ENCODE assay signal across 25 mouse cellular contexts in the genomic region with DNA sequence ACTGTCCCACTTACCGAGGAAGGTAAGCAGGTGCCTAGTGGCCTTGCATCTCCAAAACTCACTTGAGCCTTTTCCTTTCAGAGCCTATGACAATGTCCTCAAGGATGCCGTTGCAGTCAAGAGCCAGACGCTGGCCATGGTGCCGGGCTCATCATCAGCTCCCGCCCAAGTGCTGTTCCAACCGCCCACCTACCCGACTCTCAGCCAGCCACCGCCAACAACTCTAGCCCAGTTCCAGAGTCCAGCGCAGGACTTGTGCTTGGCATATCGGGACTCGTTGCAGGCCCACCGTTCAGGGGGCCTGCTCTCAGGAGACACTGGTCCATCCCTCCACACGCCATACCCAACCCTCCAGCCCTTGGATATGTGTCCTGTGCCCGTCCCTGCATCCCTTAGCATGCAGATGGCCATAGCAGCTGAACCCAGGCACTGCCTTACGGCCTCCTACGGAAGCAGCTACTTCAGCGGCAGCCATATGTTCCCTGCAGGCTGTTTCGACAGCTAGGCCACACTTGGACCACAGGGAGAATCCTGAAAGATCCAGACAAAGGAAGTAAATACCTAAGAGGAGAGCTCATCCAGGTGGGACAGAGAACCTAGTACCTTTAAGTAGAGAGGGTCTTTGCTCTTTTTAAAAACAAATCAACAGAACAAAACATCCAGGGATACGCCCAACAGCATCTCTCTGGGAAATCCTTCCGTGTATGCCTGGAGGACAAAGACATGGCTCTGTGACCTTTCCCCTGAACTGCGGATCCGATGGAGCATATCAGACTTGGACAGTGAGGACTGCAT. TPM values are rescaled to one million over a fixed set of nuclear protein-coding genes. Genes with fewer than 3 reads are reported as not detected.
DNase-seq lines count a peak whose midpoint lies in the region; ATAC-seq and TF ChIP-seq lines count a peak whose summit lies in the region.
"Had no signal": no experiment of that assay in that cellular context is flagged by ENCODE, and none has a peak within 500 bp of the region (broad histone marks: within the 10 kb centered on the region; RNA-seq: fewer than 3 reads in every experiment).

No protein-coding gene starts in this region.

- H3K27me3 ChIP-seq in hindbrain, embryonic 10.5 days (ENCODE audit: insufficient read depth, poor library complexity, severe bottlenecking) = no peaks in the 10 kb centered on the region
- no peaks in the 10 kb centered on the region for H3K27me3 ChIP-seq in hindbrain, embryonic 16.5 days (replicated peaks; ENCODE audit: control insufficient read depth, insufficient read depth, low read length)
- H3K27me3 ChIP-seq in midbrain, embryonic 10.5 days (ENCODE audit: low read depth, poor library complexity, severe bottlenecking) = no peaks in the 10 kb centered on the region
- H3K27me3 ChIP-seq in midbrain, embryonic 14.5 days (ENCODE audit: control insufficient read depth, insufficient read depth, low read length) = no peaks in the 10 kb centered on the region
- H3K27me3 ChIP-seq in hindbrain, postnatal 0 days (ENCODE audit: insufficient read depth, low read length) = no peaks in the 10 kb centered on the region
- H3K27me3 ChIP-seq: embryonic facial prominence, embryonic 12.5 days; forebrain, embryonic 13.5 days; limb, embryonic 12.5 days; liver, embryonic 12.5 days; neural tube, embryonic 15.5 days; Patski; stomach, embryonic 15.5 days had no signal

- no peak for DNase-seq in hindbrain, embryonic 10.5 days (ENCODE audit: low spot score)
- DNase-seq in midbrain, embryonic 10.5 days (ENCODE audit: low spot score) = no peak
- no peak for DNase-seq in midbrain, embryonic 14.5 days
- DNase-seq in ES-CJ7 (ENCODE audit: low read depth, low spot score) = peak; percentile 81
- DNase-seq in hindbrain, postnatal 0 days (ENCODE audit: low spot score) = no peak
- DNase-seq in heart, adult 9 months (ENCODE audit: low spot score in 2 of 2) = no peak

- WGBS in hindbrain, embryonic 10.5 days = 88% methylated on average over 22 of the region's 22 CpGs
- WGBS in hindbrain, embryonic 16.5 days = 84% methylated on average over 22 of the region's 22 CpGs
- 88% methylated on average over 22 of the region's 22 CpGs for WGBS in midbrain, embryonic 10.5 days
- WGBS in midbrain, embryonic 14.5 days = 84% methylated on average over 22 of the region's 22 CpGs
- WGBS in hindbrain, postnatal 0 days = 86% methylated on average over 22 of the region's 22 CpGs

- H3K27ac ChIP-seq in hindbrain, embryonic 10.5 days = peak overlapping the region; percentile 17
- no peak overlapping the region for H3K27ac ChIP-seq in hindbrain, embryonic 16.5 days (ENCODE audit: low read depth, low read length)
- peak overlapping the region; percentile 7 for H3K27ac ChIP-seq in midbrain, embryonic 10.5 days (replicated peaks)
- H3K27ac ChIP-seq in midbrain, embryonic 14.5 days (replicated peaks; ENCODE audit: low read depth, low read length) = no peak overlapping the region
- no peak overlapping the region for H3K27ac ChIP-seq in hindbrain, postnatal 0 days
- H3K27ac ChIP-seq: embryonic facial prominence, embryonic 12.5 days; forebrain, embryonic 13.5 days; limb, embryonic 12.5 days; liver, embryonic 12.5 days; neural tube, embryonic 15.5 days; stomach, embryonic 15.5 days had no signal

- ATAC-seq in hindbrain, embryonic 16.5 days = no peak
- no peak for ATAC-seq in midbrain, embryonic 14.5 days (ENCODE audit: low FRiP score, low TSS enrichment)
- ATAC-seq in hindbrain, postnatal 0 days = 0 out of 2 replicates have a peak, but pooled peaks have one; percentile 35
- ATAC-seq: liver, embryonic 12.5 days; Patski had no signal

- peaks cover 12% of the 10 kb centered on the region for H3K4me1 ChIP-seq in hindbrain, embryonic 10.5 days (replicated peaks)
- H3K4me1 ChIP-seq in hindbrain, embryonic 16.5 days (ENCODE audit: control insufficient read depth, insufficient read depth, low read depth, low read length) = no peaks in the 10 kb centered on the region
- H3K4me1 ChIP-seq in midbrain, embryonic 10.5 days = peaks cover 25% of the 10 kb centered on the region
- H3K4me1 ChIP-seq in midbrain, embryonic 14.5 days (ENCODE audit: control insufficient read depth, insufficient read depth, low read length) = no peaks in the 10 kb centered on the region
- H3K4me1 ChIP-seq in hindbrain, postnatal 0 days (ENCODE audit: insufficient read depth, low read length) = no peaks in the 10 kb centered on the region
- H3K4me1 ChIP-seq: limb, embryonic 12.5 days; liver, embryonic 12.5 days; stomach, embryonic 15.5 days had no signal

- H3K36me3 ChIP-seq in hindbrain, embryonic 10.5 days = peaks cover 85% of the 10 kb centered on the region
- H3K36me3 ChIP-seq in hindbrain, embryonic 16.5 days (ENCODE audit: control insufficient read depth, insufficient read depth, low read length) = no peaks in the 10 kb centered on the region; the same call in 1 of the 2 replicates
- peaks cover 91% of the 10 kb centered on the region for H3K36me3 ChIP-seq in midbrain, embryonic 10.5 days
- H3K36me3 ChIP-seq in midbrain, embryonic 14.5 days (ENCODE audit: control insufficient read depth, insufficient read depth, low read length) = peaks cover 36% of the 10 kb centered on the region
- peaks cover 4% of the 10 kb centered on the region; the same call in 1 of the 2 replicates for H3K36me3 ChIP-seq in hindbrain, postnatal 0 days (ENCODE audit: insufficient read depth, low read length)

- no peak for TF ChIP-seq CTCF in hindbrain, postnatal 0 days (IDR thresholded peaks at IDR 0.05; ENCODE audit: low read depth)

- H3K9me3 ChIP-seq in hindbrain, embryonic 10.5 days = no peaks in the 10 kb centered on the region
- H3K9me3 ChIP-seq in hindbrain, embryonic 16.5 days (ENCODE audit: control insufficient read depth, low read length) = no peaks in the 10 kb centered on the region
- no peaks in the 10 kb centered on the region for H3K9me3 ChIP-seq in midbrain, embryonic 10.5 days (replicated peaks)
- no peaks in the 10 kb centered on the region for H3K9me3 ChIP-seq in midbrain, embryonic 14.5 days (ENCODE audit: control insufficient read depth, low read length)
- no peaks in the 10 kb centered on the region for H3K9me3 ChIP-seq in hindbrain, postnatal 0 days (ENCODE audit: low read length)
- H3K9me3 ChIP-seq: embryonic facial prominence, embryonic 12.5 days; forebrain, embryonic 13.5 days; limb, embryonic 12.5 days; liver, embryonic 12.5 days; neural tube, embryonic 15.5 days; stomach, embryonic 15.5 days had no signal

- H3K4me3 ChIP-seq in hindbrain, embryonic 10.5 days = no peak overlapping the region
- H3K4me3 ChIP-seq in hindbrain, embryonic 16.5 days (ENCODE audit: low read length) = no peak overlapping the region
- H3K4me3 ChIP-seq in midbrain, embryonic 10.5 days = no peak overlapping the region
- H3K4me3 ChIP-seq in midbrain, embryonic 14.5 days (replicated peaks; ENCODE audit: low read depth, low read length) = no peak overlapping the region
- H3K4me3 ChIP-seq in hindbrain, postnatal 0 days (ENCODE audit: low read length) = no peak overlapping the region
- H3K4me3 ChIP-seq: embryonic facial prominence, embryonic 12.5 days; erythroblast, embryonic 14.5 days; forebrain, embryonic 13.5 days; limb, embryonic 12.5 days; liver, embryonic 12.5 days; neural tube, embryonic 15.5 days; stomach, embryonic 15.5 days had no signal

- no peak overlapping the region for H3K9ac ChIP-seq in hindbrain, embryonic 16.5 days (ENCODE audit: low read depth, low read length)
- no peak overlapping the region for H3K9ac ChIP-seq in midbrain, embryonic 14.5 days (replicated peaks; ENCODE audit: low read length)
- no peak overlapping the region for H3K9ac ChIP-seq in hindbrain, postnatal 0 days (replicated peaks; ENCODE audit: low read length)
- H3K9ac ChIP-seq: embryonic facial prominence, embryonic 12.5 days; forebrain, embryonic 13.5 days; limb, embryonic 12.5 days; liver, embryonic 12.5 days; neural tube, embryonic 15.5 days; stomach, embryonic 15.5 days had no signal

- no peak overlapping the region for H3K4me2 ChIP-seq in hindbrain, embryonic 16.5 days (ENCODE audit: low read length)
- no peak overlapping the region for H3K4me2 ChIP-seq in midbrain, embryonic 14.5 days (ENCODE audit: low read length)
- no peak overlapping the region for H3K4me2 ChIP-seq in hindbrain, postnatal 0 days (ENCODE audit: low read depth, low read length)
- H3K4me2 ChIP-seq: embryonic facial prominence, embryonic 12.5 days; forebrain, embryonic 13.5 days; heart, embryonic 11.5 days; limb, embryonic 12.5 days; liver, embryonic 12.5 days; neural tube, embryonic 15.5 days; stomach, embryonic 15.5 days had no signal

RNA-seq across cellular contexts. Expression of a gene that starts 1.4 kb away (rescaled TPM):
- polyA plus RNA-seq in hindbrain, embryonic 10.5 days (2016; fragmentation: Nextera tagmentation; extraction: Ambion mirVana) = 10.4 and 12.8 TPM in 2 replicates
- polyA plus RNA-seq in hindbrain, embryonic 16.5 days (2015; fragmentation: Nextera tagmentation; extraction: Ambion mirVana) = 2.2 and 3.3 TPM in 2 replicates
- polyA plus RNA-seq in midbrain, embryonic 10.5 days (2016; fragmentation: Nextera tagmentation; extraction: Ambion mirVana) = 12.1 and 14.2 TPM in 2 replicates
- polyA plus RNA-seq in midbrain, embryonic 14.5 days (2014; fragmentation: Nextera tagmentation; extraction: Ambion mirVana) = 3.2 and 3.9 TPM in 2 replicates
- 0.14 and 0.99 TPM in 2 replicates for total RNA-seq in hindbrain, postnatal 0 days (2014; rRNA removed)
- polyA plus RNA-seq in hindbrain, postnatal 0 days (2015; fragmentation: Nextera tagmentation; extraction: Ambion mirVana) = 2.6 and 2.9 TPM in 2 replicates
- total RNA-seq: megakaryocyte-erythroid progenitor cell, adult 5-6 weeks had no signal
- polyA plus RNA-seq: erythroblast, embryonic 14.5 days had no signal

RNA-seq across cellular contexts. Expression of a gene that starts 15.9 kb away (rescaled TPM):
- not detected in 2 replicates for polyA plus RNA-seq in hindbrain, embryonic 10.5 days (2016; fragmentation: Nextera tagmentation; extraction: Ambion mirVana)
- not detected in 2 replicates for polyA plus RNA-seq in hindbrain, embryonic 16.5 days (2015; fragmentation: Nextera tagmentation; extraction: Ambion mirVana)
- not detected in 2 replicates for polyA plus RNA-seq in midbrain, embryonic 10.5 days (2016; fragmentation: Nextera tagmentation; extraction: Ambion mirVana)
- not detected in 2 replicates for polyA plus RNA-seq in midbrain, embryonic 14.5 days (2014; fragmentation: Nextera tagmentation; extraction: Ambion mirVana)
- total RNA-seq in hindbrain, postnatal 0 days (2014; rRNA removed) = not detected in 2 replicates
- polyA plus RNA-seq in hindbrain, postnatal 0 days (2015; fragmentation: Nextera tagmentation; extraction: Ambion mirVana) = not detected in 2 replicates
- total RNA-seq: adrenal gland, postnatal 14 days; gastrocnemius, postnatal 4 days; heart, postnatal 10 days; left cerebral cortex, postnatal 10 days; megakaryocyte-erythroid progenitor cell, adult 5-6 weeks had no signal
- polyA plus RNA-seq: cerebellum, adult 2 months; cortical plate, adult 2 months; embryonic facial prominence, embryonic 12.5 days; erythroblast, embryonic 14.5 days; forebrain, embryonic 13.5 days; heart, embryonic 11.5 days; kidney, embryonic 16.5 days; limb, embryonic 12.5 days; liver, embryonic 12.5 days; neural tube, embryonic 15.5 days; spleen, adult 2 months had no signal

RNA-seq across cellular contexts. Expression of a gene that starts 56.8 kb away (rescaled TPM):
- polyA plus RNA-seq in hindbrain, embryonic 10.5 days (2016; fragmentation: Nextera tagmentation; extraction: Ambion mirVana) = 37.4 and 45.5 TPM in 2 replicates
- 7.1 and 10.7 TPM in 2 replicates for polyA plus RNA-seq in hindbrain, embryonic 16.5 days (2015; fragmentation: Nextera tagmentation; extraction: Ambion mirVana)
- 40.3 and 41.3 TPM in 2 replicates for polyA plus RNA-seq in midbrain, embryonic 10.5 days (2016; fragmentation: Nextera tagmentation; extraction: Ambion mirVana)
- polyA plus RNA-seq in midbrain, embryonic 14.5 days (2014; fragmentation: Nextera tagmentation; extraction: Ambion mirVana) = 11.7 and 16.2 TPM in 2 replicates
- 2.4 and 3.5 TPM in 2 replicates for total RNA-seq in hindbrain, postnatal 0 days (2014; rRNA removed)
- 4.6 and 5.5 TPM in 2 replicates for polyA plus RNA-seq in hindbrain, postnatal 0 days (2015; fragmentation: Nextera tagmentation; extraction: Ambion mirVana)
- polyA plus RNA-seq: erythroblast, embryonic 14.5 days had no signal

Comparison
In these comparisons a context has a peak if more than half of its experiments do, and no peak if none do; other contexts are left out.
1. H3K27ac ChIP-seq: peak in hindbrain, embryonic 10.5 days (single experiment) and midbrain, embryonic 10.5 days (single experiment); none in hindbrain, embryonic 16.5 days (single experiment), midbrain, embryonic 14.5 days (single experiment) and hindbrain, postnatal 0 days (single experiment).